Mouse (Mus musculus): Measurements from ENCODE around the gene Scg2.

Gene Scg2

DNA sequence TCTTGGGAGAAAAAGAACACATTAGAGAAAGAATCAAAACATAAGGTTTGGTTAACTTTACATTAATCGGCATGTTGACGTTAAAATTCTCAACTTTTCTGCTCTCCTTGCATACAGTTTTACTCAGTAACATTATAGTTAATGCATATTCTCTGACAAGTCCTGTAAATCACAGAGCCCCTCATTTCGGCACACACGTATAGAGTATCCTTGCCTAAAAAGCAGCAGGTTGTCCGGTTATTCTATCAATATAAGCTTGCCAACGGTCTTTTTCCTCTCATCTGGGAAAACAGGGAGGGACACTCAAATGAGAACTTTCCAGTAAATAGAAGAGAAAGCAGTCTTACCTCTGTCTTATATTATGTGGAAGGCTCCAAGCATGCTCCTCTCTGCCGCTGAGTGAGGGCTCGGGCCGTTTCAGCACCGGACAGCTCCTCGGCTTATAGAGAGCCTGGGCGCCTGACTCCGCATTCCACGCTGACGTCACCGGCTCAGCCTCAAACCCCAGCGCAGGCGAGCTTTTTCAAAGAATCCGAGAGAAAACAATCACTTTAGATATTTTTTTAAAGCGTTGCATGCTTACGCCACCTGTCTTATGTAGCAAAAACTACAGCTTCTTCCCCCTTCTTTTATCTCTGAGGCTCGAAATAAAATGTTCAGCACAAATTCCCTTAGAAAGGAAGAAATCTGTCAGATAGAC lies at the start of gene Scg2:
Gene Scg2 (minus strand): TSS at position 512 of the 700 bp plus-strand sequence.
- no peak for DNase-seq (ENCODE audit: extremely low read depth, low read depth)

DNA sequence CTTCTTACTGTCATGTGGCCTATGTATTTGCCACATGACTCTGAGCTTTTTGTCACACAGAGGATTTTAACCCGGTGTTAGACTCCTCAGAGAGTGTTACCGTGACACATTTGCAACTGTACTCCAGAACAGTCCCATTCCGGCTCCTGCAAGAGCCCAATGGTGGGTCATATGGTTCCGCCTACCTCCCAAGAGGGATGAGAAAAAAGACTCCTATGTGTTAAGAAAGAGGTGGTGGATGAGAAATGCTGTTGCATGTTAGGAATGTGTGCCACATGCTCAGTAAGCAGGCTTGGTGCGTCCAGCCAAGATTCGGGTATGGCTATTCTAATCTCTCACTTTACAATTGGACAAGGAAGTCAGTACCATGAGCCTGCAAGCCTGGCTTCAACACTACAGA lies 45.6 kb upstream of the Scg2 start:
- no peak for DNase-seq (ENCODE audit: extremely low read depth, low read depth)

GRCm38 (mm10) chr1:79470856-79471255 lies 30.9 kb upstream of the Scg2 start:
- no peak for DNase-seq (ENCODE audit: extremely low read depth, low read depth)

DNA sequence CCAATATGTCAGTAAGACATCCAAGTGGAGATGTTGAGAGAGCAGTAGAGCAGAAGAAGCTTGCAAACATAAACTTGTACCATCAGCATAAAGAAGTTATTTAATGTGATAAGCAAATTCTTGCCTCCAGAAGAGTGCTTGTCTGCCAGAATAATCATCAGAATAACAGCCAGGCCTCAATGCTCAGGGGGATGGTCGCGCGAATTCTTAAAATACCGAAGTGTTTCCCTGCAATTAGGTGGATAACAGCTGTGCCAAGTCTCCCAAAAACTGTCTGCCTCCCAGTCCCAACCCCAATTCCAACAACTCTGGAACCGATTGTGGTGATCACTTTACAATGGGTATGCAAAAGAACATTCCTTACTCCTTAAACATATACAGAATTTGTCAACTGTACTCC lies 30.0 kb upstream of the Scg2 start:
- DNase-seq (ENCODE audit: extremely low read depth, low read depth) = no peak

GRCm38 (mm10) chr1:79466585-79466984 lies 26.7 kb upstream of the Scg2 start:
- DNase-seq (ENCODE audit: extremely low read depth, low read depth) = no peak

DNA sequence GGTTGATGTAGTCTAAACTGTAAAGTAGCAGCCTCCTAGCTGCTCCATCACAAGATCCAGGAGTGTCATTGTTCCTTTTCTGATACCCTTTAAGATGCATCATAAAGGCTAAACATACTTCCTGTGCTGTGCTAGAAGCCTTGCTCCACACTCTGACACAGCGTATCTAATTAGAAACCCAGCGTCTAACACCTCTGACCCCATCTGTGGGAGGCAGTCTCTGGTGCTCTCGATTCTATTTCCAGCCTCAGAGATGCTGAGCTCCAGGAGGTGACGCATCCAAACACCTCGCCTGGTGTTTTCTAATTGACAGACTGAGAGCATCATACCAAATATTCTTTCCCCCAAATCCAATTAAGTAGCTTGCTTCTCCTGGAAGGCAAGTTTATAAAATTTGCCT lies 18.6 kb upstream of the Scg2 start:
- DNase-seq (ENCODE audit: extremely low read depth, low read depth) = no peak

- DNase-seq (ENCODE audit: extremely low read depth, low read depth) = no peak
Observed at GRCm38 (mm10) chr1:79454164-79454563, 14.2 kb upstream of the Scg2 start.

DNA sequence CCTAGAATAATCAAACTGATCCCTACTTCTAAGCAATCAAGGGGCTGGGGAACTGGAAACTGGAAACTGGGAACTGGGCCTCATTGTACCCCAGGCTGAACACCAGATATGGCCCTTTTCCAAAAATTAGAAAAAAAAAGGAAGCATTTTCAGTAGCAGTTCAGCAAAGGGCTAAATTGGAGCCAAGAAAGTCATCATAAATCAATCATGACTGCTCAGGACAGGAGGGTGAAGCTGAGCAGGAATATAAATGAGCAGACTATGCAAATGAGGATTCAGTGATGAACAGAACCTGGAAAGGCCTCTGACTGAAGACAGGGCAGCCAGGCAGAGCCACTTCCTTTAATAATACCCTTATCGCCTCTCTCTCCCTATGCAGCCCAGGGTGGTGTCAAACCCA lies 12.4 kb upstream of the Scg2 start:
- no peak for DNase-seq (ENCODE audit: extremely low read depth, low read depth)

DNA sequence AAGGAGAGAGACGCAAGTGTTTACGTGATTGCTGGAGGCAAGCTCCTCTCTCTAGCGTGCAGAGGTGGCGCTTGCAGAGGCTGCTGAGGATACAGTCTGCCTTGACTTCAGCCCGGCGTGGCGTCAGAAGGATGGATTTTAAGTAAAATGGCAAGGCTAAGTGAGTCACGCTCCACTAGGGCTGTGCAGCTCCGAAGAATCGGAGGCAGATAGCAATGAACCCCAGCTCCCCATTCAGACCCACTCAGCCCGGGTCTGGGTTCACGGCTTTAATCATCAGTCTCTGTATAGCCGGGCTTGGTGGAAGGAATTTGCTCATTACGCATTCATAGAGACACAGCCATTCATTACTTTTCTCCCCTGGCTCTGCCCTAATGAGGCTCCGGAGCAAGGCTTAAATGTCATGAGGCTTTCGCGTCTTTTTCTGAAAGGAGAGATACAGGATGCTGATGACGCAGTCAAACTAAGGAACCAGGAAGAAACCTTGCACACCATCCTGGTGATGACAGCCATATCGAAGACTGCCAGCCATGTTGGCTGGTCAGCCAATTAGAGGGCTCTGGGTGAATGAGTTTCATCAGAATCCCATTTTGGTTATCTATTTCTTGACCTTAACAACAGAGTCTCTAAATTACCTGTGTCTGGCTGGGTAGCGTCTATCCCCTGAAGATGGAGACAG lies 10.6 kb upstream of the Scg2 start:
- no peak for DNase-seq (ENCODE audit: extremely low read depth, low read depth)

DNA sequence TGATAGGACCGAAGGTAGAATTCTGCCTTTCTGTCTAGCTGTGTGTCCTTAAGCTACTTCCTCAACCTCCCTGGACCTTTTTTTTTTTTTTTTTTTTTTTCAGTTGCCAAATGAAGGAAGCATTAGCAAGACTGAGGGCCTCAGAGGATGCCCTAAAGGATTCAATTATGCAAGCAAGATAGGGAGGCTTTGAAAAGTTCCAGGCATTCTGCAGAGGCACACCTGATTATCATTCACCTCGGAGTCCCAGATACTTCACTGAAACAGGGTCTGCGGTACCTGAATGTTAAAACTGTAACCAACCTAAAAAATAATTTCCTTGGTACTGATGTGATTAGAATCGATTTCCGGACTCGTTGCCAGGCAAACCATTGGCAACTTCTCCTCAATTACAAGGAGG lies 10.0 kb upstream of the Scg2 start:
- DNase-seq (ENCODE audit: extremely low read depth, low read depth) = no peak

GRCm38 (mm10) chr1:79445586-79445985 lies 5.7 kb upstream of the Scg2 start:
- DNase-seq (ENCODE audit: extremely low read depth, low read depth) = no peak

GRCm38 (mm10) chr1:79437755-79438154 lies 2.2 kb downstream of the Scg2 start:
- DNase-seq (ENCODE audit: extremely low read depth, low read depth) = no peak

DNA sequence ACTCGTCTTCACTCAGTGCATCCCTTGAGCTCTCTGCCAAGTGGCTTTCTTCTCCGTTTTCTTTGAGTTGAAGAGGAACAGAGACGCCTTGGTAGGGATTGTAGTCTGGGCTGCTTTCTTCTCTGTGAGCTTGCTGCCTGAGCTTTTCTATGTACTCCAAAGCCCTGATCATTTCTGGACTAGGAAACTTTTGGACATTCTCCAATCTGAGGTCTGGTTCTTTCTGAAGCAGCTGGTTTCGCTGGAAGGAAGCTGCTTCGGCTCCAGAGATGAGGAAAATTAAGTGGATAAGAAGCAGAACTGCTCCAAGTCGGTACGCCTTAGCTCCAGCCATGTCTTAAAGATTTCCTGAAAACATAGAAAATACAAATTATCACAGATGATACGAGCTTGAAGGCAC lies 3.2 kb downstream of the Scg2 start:
- DNase-seq (ENCODE audit: extremely low read depth, low read depth) = no peak

DNA sequence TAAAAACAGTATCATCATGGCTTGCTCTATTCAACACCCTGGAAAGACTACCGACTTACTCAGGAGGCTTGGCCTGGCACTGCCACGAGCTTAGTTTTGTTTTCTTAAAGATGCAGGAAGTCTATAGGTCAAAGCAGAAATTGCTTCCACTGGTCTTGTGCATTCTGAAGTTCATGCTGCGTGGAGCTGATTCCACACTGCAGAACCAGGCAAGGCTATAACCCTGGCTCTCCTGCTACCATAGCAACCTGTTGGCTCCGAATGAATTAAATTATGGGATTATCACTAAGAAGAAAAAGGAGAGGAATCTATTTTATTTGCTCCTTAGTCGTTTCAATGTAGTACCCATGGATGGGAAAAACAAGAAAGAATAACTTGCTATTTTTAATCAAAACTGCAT lies 10.9 kb downstream of the Scg2 start:
- no peak for DNase-seq (ENCODE audit: extremely low read depth, low read depth)

DNA sequence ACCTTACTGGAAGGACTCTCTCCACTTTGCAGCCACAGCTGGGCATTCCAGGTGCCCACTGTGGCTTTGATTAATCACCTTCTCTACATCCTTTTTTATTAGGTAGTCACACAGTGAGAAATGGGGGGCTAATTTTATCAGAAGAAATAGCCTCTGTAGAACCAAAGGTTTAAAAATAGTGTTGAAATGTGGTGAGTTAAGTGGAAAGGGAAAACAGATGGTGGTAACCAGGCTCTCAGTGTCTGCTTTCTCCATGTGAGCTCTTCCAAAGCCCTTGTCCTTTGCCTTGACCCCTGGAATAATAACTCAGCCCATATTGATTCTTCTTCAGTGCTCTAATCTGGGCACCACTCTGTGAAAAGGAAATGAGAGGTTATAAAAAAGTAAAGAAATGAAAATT lies 24.4 kb downstream of the Scg2 start:
- DNase-seq (ENCODE audit: extremely low read depth, low read depth) = no peak

DNA sequence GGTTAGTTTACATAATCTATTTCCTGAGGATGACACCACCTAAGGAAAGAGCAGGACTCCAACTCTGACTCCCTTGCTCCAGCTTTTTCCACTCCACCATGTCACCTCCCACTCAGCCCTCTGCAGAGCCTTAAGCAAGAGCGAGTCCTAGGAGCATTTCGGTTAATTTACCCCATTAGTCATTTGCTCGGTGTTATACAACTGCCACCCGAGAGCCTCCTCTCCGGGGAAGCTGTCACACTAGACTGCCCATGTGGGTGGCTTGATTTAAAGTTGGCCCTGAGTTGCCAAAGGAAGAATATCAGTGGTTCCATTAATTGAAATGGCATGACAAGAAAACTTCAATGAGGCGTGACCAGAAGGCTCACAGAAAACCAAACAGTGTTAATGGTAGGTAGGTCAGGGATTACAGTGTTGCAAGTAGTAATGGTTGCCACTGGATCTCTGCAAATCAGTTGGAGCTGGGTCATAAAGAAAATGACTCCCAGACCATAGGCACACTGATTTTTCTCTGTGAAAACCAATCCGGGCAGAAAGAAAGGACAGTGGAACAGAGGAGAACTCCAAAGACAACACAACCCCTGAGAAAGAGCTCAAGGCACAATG lies 33.5 kb downstream of the Scg2 start:
- no peak for DNase-seq (ENCODE audit: extremely low read depth, low read depth)

GRCm38 (mm10) chr1:79401090-79402012 lies 38.6 kb downstream of the Scg2 start:
- no peak for DNase-seq (ENCODE audit: extremely low read depth, low read depth)

DNA sequence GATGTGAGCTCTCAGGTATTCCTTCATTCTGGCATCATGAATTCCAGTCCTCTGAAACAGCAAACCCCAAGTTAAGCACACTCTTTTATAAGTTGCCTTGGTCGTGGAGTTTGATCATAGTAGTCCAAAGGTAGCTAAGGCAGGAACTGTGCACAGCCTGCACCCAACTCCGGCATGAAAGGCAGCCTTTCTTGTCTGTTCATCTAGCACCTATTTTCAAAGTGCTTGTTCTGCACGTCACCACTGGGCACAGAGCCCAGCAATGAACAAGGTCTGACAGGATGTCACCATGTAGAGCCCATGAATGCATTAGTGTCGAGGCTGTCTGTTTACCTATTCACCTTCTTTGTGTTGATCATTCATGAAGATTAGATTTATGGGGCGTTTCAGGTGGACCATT lies 39.6 kb downstream of the Scg2 start:
- no peak for DNase-seq (ENCODE audit: extremely low read depth, low read depth)
